Mouse (Mus musculus) liver, embryonic 11.5 days (tissue): ENCODE measurements around the gene Cbfa2t2. TPM values are rescaled to one million over a fixed set of nuclear protein-coding genes. Genes with fewer than 3 reads are reported as not detected.

ENCODE experiments used
- ATAC-seq: fragments of 200-750 bp; cut with Nextera tagmentation; replicated peaks from 2 replicates; pipeline ENCODE4 v1.8.0; 2017; ENCODE audit warnings: moderate number of reproducible peaks, mild to moderate bottlenecking, moderate TSS enrichment, moderate library complexity; ENCODE audit not compliant: low FRiP score
- DNase-seq: peaks from one replicate; pipeline ENCODE4 v3.0.0-alpha.2; 2017; ENCODE audit warnings: low spot score
- H3K27ac ChIP-seq: fragments of 300-500 bp; sonication (generic); 2 replicates; pipeline ENCODE4 v1.5.1; 2014; ENCODE audit warnings: mild to moderate bottlenecking, low read depth, low read length, control low read depth
- H3K27me3 ChIP-seq: fragments of 300-500 bp; sonication (generic); replicated peaks from 2 replicates; pipeline ENCODE4 v1.6.1; 2014; ENCODE audit warnings: low read length, mixed read lengths; ENCODE audit not compliant: control insufficient read depth, insufficient read depth
- H3K36me3 ChIP-seq: fragments of 300-500 bp; sonication (generic); 2 replicates; pipeline ENCODE4 v1.6.1; 2014; ENCODE audit warnings: mild to moderate bottlenecking, low read length, moderate library complexity, mixed read lengths; ENCODE audit not compliant: control insufficient read depth, insufficient read depth
- H3K4me1 ChIP-seq: fragments of 300-500 bp; sonication (generic); replicated peaks from 2 replicates; pipeline ENCODE4 v1.6.1; 2014; ENCODE audit warnings: low read length, mixed read lengths; ENCODE audit not compliant: control insufficient read depth, insufficient read depth
- H3K4me2 ChIP-seq: fragments of 300-500 bp; sonication (generic); 2 replicates; pipeline ENCODE4 v1.6.1; 2014; ENCODE audit warnings: mild to moderate bottlenecking, control low read depth, moderate library complexity
- H3K4me3 ChIP-seq: fragments of 300-500 bp; sonication (generic); 2 replicates; pipeline ENCODE4 v1.5.1; 2014; ENCODE audit warnings: low read depth, low read length, control low read depth
- H3K9ac ChIP-seq: fragments of 300-500 bp; sonication (generic); 2 replicates; pipeline ENCODE4 v1.6.1; 2014; ENCODE audit warnings: low read depth, low read length, control low read depth
- H3K9me3 ChIP-seq: fragments of 300-500 bp; sonication (generic); 2 replicates; pipeline ENCODE4 v1.6.1; 2016; ENCODE audit warnings: low read length, inconsistent platforms, mixed read lengths; ENCODE audit not compliant: control insufficient read depth
- WGBS: fragments of 180-500 bp; shearing (Covaris S2); extraction: QIAGEN DNeasy Blood & Tissue Kit; methylation state at CpG from one replicate; pipeline ENCODE4 v1.1.7; 2014; 5-methylcytosine and 5-hydroxymethylcytosine counted together
- polyA plus RNA-seq: library from polyadenylated mRNA; unstranded; fragments of >200 nt; fragmentation: Nextera tagmentation; extraction: Ambion mirVana; gene quantifications from 2 replicates; pipeline ENCODE4 v1.2.1, GENCODE M21; 2014

The Cbfa2t2 gene
- polyA plus RNA-seq, 1 experiment from 2014 or later = 23.5 TPM

- Histone ChIP-seq H3K27me3 (no peaks in the 10 kb centered on the region; the same call in 1 of the 2 replicates), H3K4me3 (no peak overlapping the region), H3K9me3 (no peaks in the 10 kb centered on the region), H3K9ac (no peak overlapping the region), H3K27ac (no peak overlapping the region), H3K4me2 (no peak overlapping the region), H3K36me3 (no peaks in the 10 kb centered on the region), H3K4me1 (no peaks in the 10 kb centered on the region)
- DNase-seq = no peak
- no peak for ATAC-seq
- WGBS = 56% methylated on average over 7 of the region's 7 CpGs
These were observed 15.1 kb upstream of the Cbfa2t2 start for GRCm38 (mm10) chr2:154420942-154421731.

- H3K27ac ChIP-seq = no peak overlapping the region
- no peaks in the 10 kb centered on the region for H3K4me1 ChIP-seq
- no peak overlapping the region for H3K4me3 ChIP-seq
- no peaks in the 10 kb centered on the region for H3K9me3 ChIP-seq
- ATAC-seq (no peak), DNase-seq (no peak)
- WGBS = 76% methylated on average over 5 of the region's 5 CpGs
- no peaks in the 10 kb centered on the region for H3K36me3 ChIP-seq
- no peak overlapping the region for H3K4me2 ChIP-seq
- H3K9ac ChIP-seq = no peak overlapping the region
- no peaks in the 10 kb centered on the region; the same call in none of the 2 replicates for H3K27me3 ChIP-seq
These were observed 14.1 kb upstream of the Cbfa2t2 start for GRCm38 (mm10) chr2:154422181-154422580.

GRCm38 (mm10) chr2:154423548-154423947, 12.7 kb upstream of the Cbfa2t2 start:
- WGBS = 85% methylated on average over 2 of the region's 2 CpGs
- ATAC-seq = no peak

GRCm38 (mm10) chr2:154425522-154425921, 10.8 kb upstream of the Cbfa2t2 start:
- Histone ChIP-seq H3K27me3 (peaks cover 8% of the 10 kb centered on the region), H3K9ac (no peak overlapping the region), H3K4me2 (no peak overlapping the region), H3K27ac (no peak overlapping the region), H3K9me3 (no peaks in the 10 kb centered on the region), H3K4me1 (no peaks in the 10 kb centered on the region), H3K36me3 (no peaks in the 10 kb centered on the region), H3K4me3 (no peak overlapping the region)
- ATAC-seq (no peak), DNase-seq (no peak)
- WGBS = 86% methylated on average over 3 of the region's 3 CpGs

More at GRCm38 (mm10) chr2:154423548-154423947, 12.7 kb upstream of the Cbfa2t2 start:
- no peak overlapping the region for H3K4me3 ChIP-seq
- no peak for DNase-seq
- H3K27me3 ChIP-seq = peaks cover 8% of the 10 kb centered on the region
- no peaks in the 10 kb centered on the region for H3K9me3 ChIP-seq
- H3K27ac ChIP-seq = no peak overlapping the region
- no peaks in the 10 kb centered on the region for H3K4me1 ChIP-seq
- H3K9ac ChIP-seq = no peak overlapping the region
- no peak overlapping the region for H3K4me2 ChIP-seq
- H3K36me3 ChIP-seq = no peaks in the 10 kb centered on the region

GRCm38 (mm10) chr2:154426188-154426904, 9.9 kb upstream of the Cbfa2t2 start:
- Histone ChIP-seq H3K27ac (no peak overlapping the region), H3K9ac (peak overlapping the region; percentile 47; the same call in 1 of the 2 replicates), H3K4me2 (peak overlapping the region; percentile 70), H3K4me1 (no peaks in the 10 kb centered on the region), H3K4me3 (peak overlapping the region; percentile 46), H3K36me3 (no peaks in the 10 kb centered on the region), H3K27me3 (peaks cover 8% of the 10 kb centered on the region), H3K9me3 (no peaks in the 10 kb centered on the region)
- ATAC-seq (no peak), DNase-seq (no peak)
- 7% methylated on average over 24 of the region's 25 CpGs for WGBS

GRCm38 (mm10) chr2:154426905-154427852, 9.1 kb upstream of the Cbfa2t2 start:
- no peaks in the 10 kb centered on the region for H3K36me3 ChIP-seq
- peak overlapping the region; percentile 47; the same call in 1 of the 2 replicates for H3K9ac ChIP-seq
- 53% methylated on average over 11 of the region's 11 CpGs for WGBS
- peaks cover 8% of the 10 kb centered on the region for H3K27me3 ChIP-seq
- ATAC-seq (no peak), DNase-seq (no peak)
- no peaks in the 10 kb centered on the region for H3K9me3 ChIP-seq
- peak overlapping the region; percentile 70 for H3K4me2 ChIP-seq
- H3K4me1 ChIP-seq = no peaks in the 10 kb centered on the region
- no peak overlapping the region for H3K27ac ChIP-seq
- peak overlapping the region; percentile 46 for H3K4me3 ChIP-seq

- Histone ChIP-seq H3K4me3 (no peak overlapping the region), H3K27me3 (peaks cover 8% of the 10 kb centered on the region), H3K27ac (no peak overlapping the region), H3K36me3 (no peaks in the 10 kb centered on the region), H3K9me3 (no peaks in the 10 kb centered on the region), H3K9ac (no peak overlapping the region), H3K4me2 (peak overlapping the region; percentile 24), H3K4me1 (no peaks in the 10 kb centered on the region)
- 36% methylated on average over 17 of the region's 17 CpGs for WGBS
- DNase-seq = no peak
- no peak for ATAC-seq
These were observed 8.4 kb upstream of the Cbfa2t2 start for GRCm38 (mm10) chr2:154427853-154428360.

- H3K36me3 ChIP-seq = no peaks in the 10 kb centered on the region
- H3K9ac ChIP-seq = no peak overlapping the region
- no peak for DNase-seq
- peaks cover 8% of the 10 kb centered on the region; the same call in 1 of the 2 replicates for H3K27me3 ChIP-seq
- ATAC-seq = no peak
- no peak overlapping the region for H3K27ac ChIP-seq
- H3K4me2 ChIP-seq = no peak overlapping the region
- H3K4me1 ChIP-seq = peaks cover 4% of the 10 kb centered on the region
- H3K4me3 ChIP-seq = no peak overlapping the region
- 80% methylated on average over 2 of the region's 2 CpGs for WGBS
- H3K9me3 ChIP-seq = no peaks in the 10 kb centered on the region
These were observed 5.7 kb upstream of the Cbfa2t2 start for GRCm38 (mm10) chr2:154430566-154430965.
